Mouse (Mus musculus) gastrocnemius, postnatal 4 days (tissue): ENCODE measurements around the gene Bace1. TPM values are rescaled to one million over a fixed set of nuclear protein-coding genes. Genes with fewer than 3 reads are reported as not detected.

Experiments
- DNase-seq, 2 experiments: peaks; one replicate each; pipeline ENCODE4 v3.0.0; 2021 to 2022; ENCODE audit warnings: low spot score in 2 of 2, mixed read lengths in 2 of 2
- total RNA-seq, 2 experiments: library from RNA; stranded (reverse); gene quantifications; 2 replicates each; pipeline ENCODE4 v1.2.3; 2021

Gene Bace1
- total RNA-seq, 2 experiments from 2014 or later = 36.9 to 39.6 TPM

DNA sequence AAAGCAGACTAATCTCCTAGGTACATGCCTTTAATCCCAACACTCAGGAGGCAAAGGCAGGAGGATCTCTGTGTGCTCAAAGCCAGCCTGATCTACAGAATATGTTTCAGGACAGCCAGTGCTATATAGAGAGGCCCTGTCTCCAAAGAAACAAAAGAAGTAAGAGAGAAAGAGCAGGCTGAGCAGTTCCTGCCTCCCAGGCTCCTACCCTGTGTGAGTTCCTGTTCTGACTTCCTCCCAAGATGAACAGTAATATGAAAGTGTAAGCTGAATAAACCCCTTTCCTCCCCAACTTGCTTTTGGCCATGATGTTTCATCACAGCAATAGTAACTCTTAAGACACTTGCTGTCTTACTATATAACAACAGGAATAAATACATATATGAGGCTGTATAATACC is 55.3 kb downstream of the Bace1 start:
- no peak for DNase-seq

DNA sequence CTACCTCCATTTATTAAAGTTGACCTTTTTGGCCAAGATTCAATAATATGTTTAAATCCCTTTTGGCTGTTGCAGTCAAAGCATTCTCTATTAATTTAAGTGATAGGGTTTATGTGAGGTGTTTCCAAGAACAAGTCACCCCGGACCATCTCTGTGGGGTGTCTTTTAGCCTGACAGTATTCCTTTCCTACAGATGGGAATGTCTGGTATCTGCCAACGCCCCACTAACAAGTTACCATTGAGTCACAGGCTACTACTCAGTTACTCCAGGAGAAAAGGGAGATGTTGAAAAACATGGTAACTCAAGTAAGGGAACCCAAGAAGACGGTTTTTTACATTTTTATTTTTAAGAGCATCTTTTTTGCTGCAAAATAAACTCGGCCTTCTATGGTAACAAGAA is 66.8 kb downstream of the Bace1 start:
- DNase-seq = no peak

DNA sequence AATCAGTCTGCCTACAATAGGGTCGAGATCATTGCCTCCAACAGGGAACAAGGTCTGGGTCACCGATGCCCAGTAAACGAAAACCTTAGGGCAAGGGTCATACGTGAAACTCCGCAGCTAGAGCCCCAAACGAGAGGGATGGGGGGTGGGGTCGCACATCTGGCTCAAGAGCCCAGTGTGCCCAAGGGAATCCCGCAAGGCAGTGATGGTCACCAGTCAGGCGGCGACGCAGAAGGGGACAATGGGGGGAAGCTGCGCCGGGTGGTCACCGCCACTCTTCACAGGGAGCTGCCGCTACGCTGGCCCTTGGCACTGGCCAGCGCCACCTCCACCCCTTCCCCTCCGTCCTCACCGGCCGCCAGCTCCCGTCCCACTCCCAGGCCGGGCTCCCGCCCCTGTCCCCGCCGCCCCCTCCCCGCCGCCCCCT is 67.4 kb downstream of the Bace1 start:
- peak; percentile 28 to 39 for DNase-seq

DNA sequence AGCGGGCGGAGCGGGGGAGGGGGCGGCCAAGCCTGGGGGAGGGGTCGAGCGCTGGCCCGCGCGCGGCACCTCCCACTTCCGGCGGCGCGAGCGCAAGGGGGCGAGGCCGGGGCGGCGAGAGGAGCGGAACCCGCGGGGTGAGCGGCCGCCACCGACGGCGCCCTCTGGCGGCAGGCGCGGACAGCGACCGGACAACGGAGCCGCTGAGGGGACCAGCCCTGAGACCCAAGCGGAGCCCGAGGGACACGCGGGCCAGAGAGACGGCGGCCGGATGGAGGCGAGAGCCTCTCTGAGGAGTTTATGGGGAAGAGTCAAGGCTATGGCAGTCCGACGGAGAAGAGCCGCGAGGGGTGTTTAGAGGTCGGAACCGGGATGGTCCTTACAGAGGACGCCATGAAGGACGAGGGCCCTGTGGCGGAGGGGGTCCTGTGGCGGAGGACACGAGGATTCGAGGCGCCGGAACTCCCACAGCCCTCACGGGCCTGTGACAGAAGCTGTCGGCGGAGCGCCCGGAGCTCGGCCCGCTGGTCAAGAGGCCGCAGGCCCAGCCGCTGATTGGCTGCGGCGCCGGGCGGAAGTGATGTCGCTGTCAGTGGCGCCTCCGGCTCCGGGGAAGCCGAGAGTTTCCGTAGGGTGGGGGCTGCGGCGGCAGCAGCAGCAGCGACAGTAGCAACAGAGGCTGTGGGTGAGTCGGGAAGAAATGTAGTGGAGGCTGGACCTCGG is 68.1 kb downstream of the Bace1 start, which contains the start of the genes Pcsk7 and Rnf214:
Gene Pcsk7 (plus strand): TSS at position 143 of the 723 bp plus-strand sequence.
Gene Rnf214 (minus strand): TSS at position 557 of the 723 bp plus-strand sequence.
- peak; percentile 91 to 93 for DNase-seq

DNA sequence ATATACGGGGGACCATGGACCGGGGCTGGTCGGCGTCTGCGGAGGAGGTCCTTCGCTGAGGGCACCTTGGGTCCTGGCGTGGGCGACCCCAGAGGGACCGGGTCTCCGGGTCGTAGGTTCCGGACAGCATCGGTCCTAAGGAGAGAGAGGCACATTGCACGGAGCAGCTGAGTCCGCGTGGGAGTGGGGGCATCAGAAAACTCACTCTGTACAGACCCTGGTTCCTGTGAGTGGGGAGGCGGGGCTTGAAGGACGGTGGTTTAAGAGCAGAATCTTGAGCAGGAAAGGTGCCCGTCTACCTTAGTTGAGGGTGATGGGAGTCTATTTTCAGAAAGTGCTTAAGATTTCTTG is 68.7 kb downstream of the Bace1 start:
- no peak for DNase-seq

DNA sequence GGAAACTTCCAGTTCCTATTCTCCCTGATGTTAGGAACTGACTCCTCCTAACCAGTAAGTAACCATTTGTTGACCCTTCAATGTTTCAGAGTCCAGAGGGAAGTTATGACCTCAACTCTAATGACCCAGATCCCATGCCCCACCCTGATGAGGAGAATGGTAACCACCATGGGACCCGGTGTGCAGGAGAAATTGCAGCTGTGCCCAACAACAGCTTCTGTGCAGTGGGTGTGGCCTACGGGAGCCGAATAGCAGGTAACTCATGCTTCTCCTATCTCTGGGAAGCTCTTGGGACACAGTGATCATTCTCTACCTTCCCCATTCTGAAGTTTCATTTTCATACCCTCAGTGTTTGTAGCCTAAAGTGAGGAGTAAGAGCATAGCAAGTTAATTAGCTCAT is 72.6 kb downstream of the Bace1 start:
- no peak for DNase-seq

DNA sequence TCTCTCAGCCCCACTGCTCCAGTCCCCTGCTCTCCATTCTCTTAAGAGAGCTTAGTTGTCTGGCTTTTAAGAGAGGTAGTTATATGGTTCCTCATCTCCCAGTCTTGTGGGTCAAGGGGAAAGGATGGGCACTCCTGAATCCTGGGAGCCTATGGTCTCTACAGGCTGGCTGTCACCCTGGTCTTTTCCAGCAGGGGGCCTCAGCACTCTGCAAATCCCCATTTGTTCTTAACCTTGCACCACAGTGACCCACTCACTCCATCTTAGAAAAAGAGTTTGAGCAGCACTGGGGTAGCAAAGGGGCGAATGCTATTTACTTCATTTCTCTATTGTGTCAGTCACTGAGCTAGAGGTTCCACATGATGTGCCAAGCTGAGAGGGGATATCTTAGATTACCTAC is 73.3 kb downstream of the Bace1 start:
- peak in 1 of 2 experiments; percentile 59 for DNase-seq

Other genes starting within 250 kb of the Bace1 start
- 10 to 100 TPM; 11.9 to 12.5 TPM for gene Cep164, start 9.9 kb upstream of the Bace1 start, total RNA-seq
- 10 to 100 TPM; 19.4 to 23.1 TPM for gene Pcsk7, start 67.9 kb downstream of the Bace1 start, total RNA-seq
- gene Rnf214, start 68.3 kb downstream of the Bace1 start, total RNA-seq = 10 to 100 TPM; 39.3 TPM
- 100 to 1,000 TPM in 1 of 2 experiments, 10 to 100 TPM in 1; 79.2 to 103 TPM for gene Tagln, start 97.5 kb downstream of the Bace1 start, total RNA-seq
- 10 to 100 TPM; 61.5 to 65.5 TPM for gene Sidt2, start 116.7 kb downstream of the Bace1 start, total RNA-seq
- 100 to 1,000 TPM; 104 to 110 TPM for gene Pafah1b2, start 174.1 kb downstream of the Bace1 start, total RNA-seq
- 10 to 100 TPM; 62.9 to 70.1 TPM for gene Sik3, start 174.2 kb downstream of the Bace1 start, total RNA-seq